Mouse (Mus musculus) left cerebral cortex, adult 2 months (tissue): ENCODE measurements at regions not wholly inside any gene's neighbourhood (a gene's known extent, or its start where the extent isn't known, plus 50 kb on each side); places are given as distances from the start of the nearest gene placed in this dataset.

Experiments used
- DNase-seq, 2 experiments: peaks; one replicate each; pipeline ENCODE4 v3.0.0; 2021 to 2022; ENCODE audit warnings: low spot score in 2 of 2, mixed read lengths in 1 of 2; ENCODE audit errors: extremely low spot score in 1 of 2
- H3K27ac ChIP-seq: fragments of 200-600 bp; 2 replicates; pipeline ENCODE4 v1.8.1; 2022
- H3K4me3 ChIP-seq: fragments of 200-600 bp; 2 replicates; pipeline ENCODE4 v1.8.1; 2022
- CTCF ChIP-seq: fragments of 200-600 bp; IDR thresholded peaks from 2 replicates; pipeline ENCODE4 v1.8.1; 2022; ENCODE audit warnings: antibody characterized with exemption, mild to moderate bottlenecking, moderate library complexity
- intact Hi-C: fragments of 180-260 bp; cut with DNase I; formaldehyde crosslinking; loops from one replicate; pipeline ENCODE4 v1.15.1; 2025

- Histone ChIP-seq H3K4me3 (no peak overlapping the region), H3K27ac (no peak overlapping the region)
- TF ChIP-seq CTCF = no peak
- DNase-seq = no peak
- intact Hi-C loops = no loop called here
Observed at GRCm38 (mm10) chr12:26756284-26756683, 287.3 kb downstream of the Cmpk2 start.

GRCm38 (mm10) chr12:26754611-26755010 is 285.6 kb downstream of the Cmpk2 start:
- intact Hi-C loops = no loop called here
- TF ChIP-seq CTCF = no peak
- DNase-seq = no peak
- Histone ChIP-seq H3K4me3 (no peak overlapping the region), H3K27ac (no peak overlapping the region)

GRCm38 (mm10) chr12:26734558-26734897 is 265.5 kb downstream of the Cmpk2 start:
- TF ChIP-seq CTCF = no peak
- Histone ChIP-seq H3K4me3 (no peak overlapping the region), H3K27ac (no peak overlapping the region)
- DNase-seq = no peak
- intact Hi-C loops = no loop called here

GRCm38 (mm10) chr12:26733822-26734557 is 265.0 kb downstream of the Cmpk2 start:
- no peak overlapping the region for H3K4me3 ChIP-seq
- H3K27ac ChIP-seq = no peak overlapping the region
- TF ChIP-seq CTCF = no peak; the same call in 1 of the 2 replicates
- DNase-seq = no peak
- intact Hi-C loops = no loop called here

GRCm38 (mm10) chr12:26723399-26723798 is 254.4 kb downstream of the Cmpk2 start:
- Histone ChIP-seq H3K27ac (no peak overlapping the region), H3K4me3 (no peak overlapping the region)
- no peak for DNase-seq
- intact Hi-C loops = no loop called here
- no peak for TF ChIP-seq CTCF

GRCm38 (mm10) chr12:26698838-26699237 is 229.8 kb downstream of the Cmpk2 start:
- intact Hi-C loops = no loop called here
- Histone ChIP-seq H3K27ac (no peak overlapping the region), H3K4me3 (no peak overlapping the region)
- no peak for DNase-seq
- no peak for TF ChIP-seq CTCF

GRCm38 (mm10) chr12:26688048-26688447 is 219.0 kb downstream of the Cmpk2 start:
- TF ChIP-seq CTCF = no peak

GRCm38 (mm10) chr12:26680568-26680947 is 211.6 kb downstream of the Cmpk2 start:
- no peak overlapping the region for H3K4me3 ChIP-seq
- TF ChIP-seq CTCF = no peak
- no peak overlapping the region for H3K27ac ChIP-seq
- no peak for DNase-seq
- intact Hi-C loops = no loop called here

More at GRCm38 (mm10) chr12:26688048-26688447, 219.0 kb downstream of the Cmpk2 start:
- no peak for DNase-seq
- H3K4me3 ChIP-seq = no peak overlapping the region
- intact Hi-C loops = no loop called here
- no peak overlapping the region for H3K27ac ChIP-seq

- intact Hi-C loops = no loop called here
- no peak for DNase-seq
- no peak for TF ChIP-seq CTCF
- Histone ChIP-seq H3K27ac (no peak overlapping the region), H3K4me3 (no peak overlapping the region)
Observed at GRCm38 (mm10) chr12:26679887-26680567, 211.0 kb downstream of the Cmpk2 start.

- DNase-seq = no peak
- Histone ChIP-seq H3K27ac (no peak overlapping the region), H3K4me3 (no peak overlapping the region)
- intact Hi-C loops = no loop called here
- no peak for TF ChIP-seq CTCF
Observed at GRCm38 (mm10) chr12:26665466-26665865, 196.5 kb downstream of the Cmpk2 start.

- DNase-seq = no peak
- TF ChIP-seq CTCF = no peak
- no peak overlapping the region for H3K4me3 ChIP-seq
- no peak overlapping the region for H3K27ac ChIP-seq
- intact Hi-C loops = no loop called here
Observed at GRCm38 (mm10) chr12:26654251-26654650, 185.2 kb downstream of the Cmpk2 start.

- no peak for TF ChIP-seq CTCF
- H3K4me3 ChIP-seq = no peak overlapping the region
- H3K27ac ChIP-seq = no peak overlapping the region
- DNase-seq = no peak
- intact Hi-C loops = no loop called here
Observed at GRCm38 (mm10) chr12:26653781-26654180, 184.8 kb downstream of the Cmpk2 start.

- no peak for DNase-seq
- no peak for TF ChIP-seq CTCF
- intact Hi-C loops = no loop called here
- Histone ChIP-seq H3K27ac (no peak overlapping the region), H3K4me3 (no peak overlapping the region)
Observed at GRCm38 (mm10) chr12:26646141-26646540, 177.1 kb downstream of the Cmpk2 start.
